Mouse (Mus musculus) liver, adult 2 months (tissue): ENCODE measurements around the gene Mapre3.

Experiments
- CTCF ChIP-seq: fragments of 200-500 bp; IDR thresholded peaks from 2 replicates; pipeline ENCODE4 v1.5.1; 2011; ENCODE audit warnings: low read depth, low read length, control low read depth
- POLR2A ChIP-seq: fragments of 200-500 bp; IDR thresholded peaks from 2 replicates; pipeline ENCODE4 v1.6.1; 2011; ENCODE audit warnings: low read length, control low read depth; ENCODE audit not compliant: insufficient read depth; ENCODE audit errors: extremely low read depth

DNA sequence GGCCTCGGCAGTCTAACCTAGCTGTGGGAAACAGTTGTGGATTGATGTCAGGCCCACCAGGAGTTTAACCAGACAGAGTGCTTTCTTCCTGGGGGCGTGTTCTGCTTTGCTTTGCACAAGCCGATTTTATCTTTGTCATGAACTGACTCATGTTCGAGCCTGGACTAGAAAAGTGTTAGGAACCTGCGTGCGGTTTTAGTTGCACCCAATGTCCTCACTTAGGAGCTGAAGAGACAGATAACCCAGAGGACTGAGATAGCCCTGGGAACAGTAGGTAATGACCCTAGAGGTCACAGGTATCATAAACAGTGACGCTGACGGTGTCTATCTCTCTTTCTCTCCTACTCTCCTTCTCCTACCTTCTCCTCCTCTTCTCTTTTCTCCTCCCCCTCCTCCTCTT lies 16.5 kb upstream of the Mapre3 start:
- no peak for TF ChIP-seq CTCF
- TF ChIP-seq POLR2A, result no peak
